Mouse (Mus musculus): Measurements from ENCODE around the gene Lamp1. TPM values are rescaled to one million over a fixed set of nuclear protein-coding genes. Genes with fewer than 3 reads are reported as not detected.

The Lamp1 gene
- total RNA-seq, 2 experiments from 2014 or later: 299 to 317 TPM

GRCm38 (mm10) chr8:13224426-13224825, 65.5 kb downstream of the Lamp1 start:
- no peak for DNase-seq
- intact Hi-C loops (cut with DNase I): loop anchor here (10.0 kb wide), 1 partner anchor 250 kb away; no protein-coding TSS in a partner anchor

Small RNAs within 50 kb of the gene (microRNA-seq; reads per million reads assigned to microRNA genes)
- gene Mir1968 (13.6 to 19.3 reads per million in 2 experiments), gene Mir7065 (0 reads per million in 2 experiments)

Other genes with a start within 250 kb of the Lamp1 start
- gene F7, start 133.1 kb upstream of the Lamp1 start, total RNA-seq (2021): not detected
- gene F10, start 121.9 kb upstream of the Lamp1 start, total RNA-seq (2021): not detected
- not detected for gene Proz, start 98.2 kb upstream of the Lamp1 start, total RNA-seq (2021)
- gene Pcid2, start 53.7 kb upstream of the Lamp1 start, total RNA-seq (2021): 1 to 10 TPM; 7.5 to 8.1 TPM
- gene Cul4a, start 53.5 kb upstream of the Lamp1 start, total RNA-seq (2021): 10 to 100 TPM; 65.9 to 66.7 TPM
- gene Grtp1, start 41.5 kb downstream of the Lamp1 start, total RNA-seq (2021): 10 to 100 TPM; 10.8 to 13.1 TPM
- 10 to 100 TPM; 47.4 to 71.2 TPM for gene Adprhl1, start 95.0 kb downstream of the Lamp1 start, total RNA-seq (2021)
- 10 to 100 TPM; 72.0 to 72.2 TPM for gene Dcun1d2, start 129.0 kb downstream of the Lamp1 start, total RNA-seq (2021)
- 10 to 100 TPM; 12.0 to 12.7 TPM for gene Tmco3, start 129.0 kb downstream of the Lamp1 start, total RNA-seq (2021)
- 10 to 100 TPM; 47.3 to 55.3 TPM for gene Tfdp1, start 179.6 kb downstream of the Lamp1 start, total RNA-seq (2021)
- gene Atp4b, start 237.7 kb downstream of the Lamp1 start, total RNA-seq (2021): not detected
- gene Grk1, start 245.9 kb downstream of the Lamp1 start, total RNA-seq (2021): under 1 TPM in 1 of 2 experiments, not detected in 1; 0.03 TPM